Comparison of ENCODE assay signal across 7 mouse cellular contexts in the genomic region with DNA sequence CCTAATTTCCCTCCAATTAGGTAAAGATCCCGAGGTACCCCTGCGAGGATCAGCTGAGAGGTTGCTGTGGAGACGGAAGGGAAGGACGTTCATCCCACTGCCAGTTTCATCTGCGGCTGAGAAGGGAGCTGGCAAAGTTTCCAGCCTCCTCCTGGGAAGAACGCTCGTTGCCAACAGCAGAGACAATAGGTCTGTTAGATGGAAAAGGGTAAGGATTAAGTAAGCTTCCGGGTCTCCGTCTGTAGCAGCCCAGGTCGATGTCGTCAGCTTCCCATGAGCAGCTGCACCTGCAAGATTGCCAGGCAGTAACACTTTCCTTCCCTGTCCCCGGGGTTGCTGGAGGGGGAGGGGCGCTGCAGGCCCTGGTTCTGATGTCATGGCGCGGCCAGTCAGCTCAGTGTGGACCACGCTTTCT. TPM values are rescaled to one million over a fixed set of nuclear protein-coding genes. Genes with fewer than 3 reads are reported as not detected.
DNase-seq lines count a peak whose midpoint lies in the region; ATAC-seq and TF ChIP-seq lines count a peak whose summit lies in the region.

No protein-coding gene starts in this region.

- DNase-seq in adrenal gland, postnatal 36 days: peak; percentile 56 to 72
- DNase-seq in embryo, embryonic 10.5 days (ENCODE audit: low spot score): peak; percentile 55
- DNase-seq in heart, adult 11 months: peak; percentile 99
- peak; percentile 60 for DNase-seq in limb, embryonic 10.5 days (ENCODE audit: low spot score)

- 0 out of 2 replicates have a peak overlapping the region, but pooled peaks have one; percentile 0 for H3K9ac ChIP-seq in intestine, postnatal 0 days (ENCODE audit: low read depth, low read length)
- peak overlapping the region; percentile 56 for H3K9ac ChIP-seq in midbrain, embryonic 13.5 days (replicated peaks)

- H3K9me3 ChIP-seq in intestine, postnatal 0 days (ENCODE audit: control insufficient read depth): no peaks in the 10 kb centered on the region
- H3K9me3 ChIP-seq in limb, embryonic 10.5 days (replicated peaks): no peaks in the 10 kb centered on the region
- no peaks in the 10 kb centered on the region for H3K9me3 ChIP-seq in midbrain, embryonic 13.5 days

- H3K4me1 ChIP-seq in intestine, postnatal 0 days (replicated peaks; ENCODE audit: control insufficient read depth, insufficient read depth, low read length): no peaks in the 10 kb centered on the region
- peaks cover 43% of the 10 kb centered on the region for H3K4me1 ChIP-seq in limb, embryonic 10.5 days
- peaks cover 37% of the 10 kb centered on the region for H3K4me1 ChIP-seq in midbrain, embryonic 13.5 days (replicated peaks)

- no peaks in the 10 kb centered on the region for H3K27me3 ChIP-seq in intestine, postnatal 0 days (replicated peaks; ENCODE audit: control insufficient read depth, insufficient read depth, low read length)
- no peaks in the 10 kb centered on the region for H3K27me3 ChIP-seq in limb, embryonic 10.5 days (ENCODE audit: low read depth, poor library complexity, severe bottlenecking)
- no peaks in the 10 kb centered on the region for H3K27me3 ChIP-seq in midbrain, embryonic 13.5 days

- 0 out of 2 replicates have a peak overlapping the region, but pooled peaks have one; percentile 3 for H3K27ac ChIP-seq in intestine, postnatal 0 days (ENCODE audit: low read depth, low read length)
- 0 out of 2 replicates have a peak overlapping the region, but pooled peaks have one; percentile 32 for H3K27ac ChIP-seq in limb, embryonic 10.5 days
- peak overlapping the region; percentile 83 for H3K27ac ChIP-seq in midbrain, embryonic 13.5 days

- H3K4me2 ChIP-seq in intestine, postnatal 0 days (replicated peaks; ENCODE audit: low read depth): peak overlapping the region; percentile 57
- H3K4me2 ChIP-seq in midbrain, embryonic 13.5 days (replicated peaks): peak overlapping the region; percentile 55

- no peak for TF ChIP-seq CTCF in intestine, postnatal 0 days (IDR thresholded peaks at IDR 0.05; ENCODE audit: low read depth)

- WGBS in intestine, postnatal 0 days: 17% methylated on average over 16 of the region's 16 CpGs
- 10% methylated on average over 16 of the region's 16 CpGs for WGBS in limb, embryonic 10.5 days
- 3% methylated on average over 15 of the region's 16 CpGs for whole genome bisulfite sequencing in midbrain, embryonic 13.5 days

- peak overlapping the region; percentile 28 for H3K4me3 ChIP-seq in intestine, postnatal 0 days (ENCODE audit: low read depth, low read length)
- no peak overlapping the region for H3K4me3 ChIP-seq in limb, embryonic 10.5 days
- H3K4me3 ChIP-seq in midbrain, embryonic 13.5 days (replicated peaks): peak overlapping the region; percentile 36

- H3K36me3 ChIP-seq in intestine, postnatal 0 days (ENCODE audit: control insufficient read depth, insufficient read depth): no peaks in the 10 kb centered on the region
- peaks cover 88% of the 10 kb centered on the region for H3K36me3 ChIP-seq in limb, embryonic 10.5 days
- no peaks in the 10 kb centered on the region for H3K36me3 ChIP-seq in midbrain, embryonic 13.5 days

- peak; percentile 75 for ATAC-seq in intestine, postnatal 0 days
- ATAC-seq in midbrain, embryonic 13.5 days: peak; percentile 65
- ATAC-seq in CD4-positive, CD25-positive, alpha-beta regulatory T cell, adult 4 months: no peak

RNA-seq across cellular contexts. Expression of gene Elk3, which starts 34.6 kb away (rescaled TPM):
- 10 to 100 TPM; 40.2 to 42.0 TPM for total RNA-seq in adrenal gland, postnatal 36 days (2021)
- polyA plus RNA-seq in intestine, postnatal 0 days (2015; fragmentation: Nextera tagmentation; extraction: Ambion mirVana): 14.2 and 16.4 TPM in 2 replicates
- polyA plus RNA-seq in limb, embryonic 10.5 days (2016; fragmentation: Nextera tagmentation; extraction: Ambion mirVana): 34.0 and 36.0 TPM in 2 replicates
- 7.7 and 8.5 TPM in 2 replicates for polyA plus RNA-seq in midbrain, embryonic 13.5 days (2015; fragmentation: Nextera tagmentation; extraction: Ambion mirVana)
- polyA plus RNA-seq in CD4-positive, CD25-positive, alpha-beta regulatory T cell, adult 4 months (2017; shearing (Covaris generic)): 10 to 100 TPM; 26.0 to 26.3 TPM

Comparison
In these comparisons a context has a peak if more than half of its experiments do, and no peak if none do; other contexts are left out.
1. H3K27ac ChIP-seq: peak in every context shown above with its lines; median percentile 83 in midbrain, embryonic 13.5 days; 32 in limb, embryonic 10.5 days; 3 in intestine, postnatal 0 days.